Comparison of ENCODE assay signal across 20 mouse cellular contexts in genomic region chr1:177040058-177040457, GRCm38 (mm10).
DNase-seq lines count a peak whose midpoint lies in the region; ATAC-seq and TF ChIP-seq lines count a peak whose summit lies in the region.
"Had no signal": no experiment of that assay in that cellular context is flagged by ENCODE, and none has a peak within 500 bp of the region (broad histone marks: within the 10 kb centered on the region; RNA-seq: fewer than 3 reads in every experiment).

No protein-coding gene starts in this region.

- WGBS in hindbrain, embryonic 12.5 days: 22% methylated on average over 4 of the region's 4 CpGs
- WGBS in hindbrain, embryonic 14.5 days: 15% methylated on average over 4 of the region's 4 CpGs
- WGBS in midbrain, embryonic 12.5 days: 49% methylated on average over 4 of the region's 4 CpGs
- 36% methylated on average over 4 of the region's 4 CpGs for WGBS in midbrain, postnatal 0 days
- 34% methylated on average over 4 of the region's 4 CpGs for WGBS in forebrain, embryonic 15.5 days
- 35% methylated on average over 4 of the region's 4 CpGs for WGBS in stomach, embryonic 16.5 days
- WGBS in thymus, adult 2 months: 92% methylated on average over 4 of the region's 4 CpGs

- no peak for TF ChIP-seq CTCF in midbrain, postnatal 0 days (IDR thresholded peaks at IDR 0.05)
- TF ChIP-seq CTCF in thymus, adult 2 months (IDR thresholded peaks at IDR 0.05; ENCODE audit: borderline replicate concordance, control insufficient read depth, extremely low read depth, insufficient read depth, low read length, poor library complexity): no peak

- no peaks in the 10 kb centered on the region for H3K9me3 ChIP-seq in hindbrain, embryonic 12.5 days (replicated peaks)
- no peaks in the 10 kb centered on the region for H3K9me3 ChIP-seq in hindbrain, embryonic 14.5 days (ENCODE audit: control insufficient read depth, low read length)
- no peaks in the 10 kb centered on the region for H3K9me3 ChIP-seq in midbrain, embryonic 12.5 days
- H3K9me3 ChIP-seq in midbrain, postnatal 0 days (ENCODE audit: low read length): no peaks in the 10 kb centered on the region
- no peaks in the 10 kb centered on the region for H3K9me3 ChIP-seq in forebrain, embryonic 15.5 days
- no peaks in the 10 kb centered on the region for H3K9me3 ChIP-seq in stomach, embryonic 16.5 days (replicated peaks; ENCODE audit: control insufficient read depth, low read length)
- H3K9me3 ChIP-seq: kidney, embryonic 15.5 days; liver, embryonic 13.5 days; midbrain, embryonic 15.5 days had no signal

- no peaks in the 10 kb centered on the region for H3K36me3 ChIP-seq in hindbrain, embryonic 12.5 days
- H3K36me3 ChIP-seq in hindbrain, embryonic 14.5 days (replicated peaks; ENCODE audit: control insufficient read depth, insufficient read depth): no peaks in the 10 kb centered on the region
- H3K36me3 ChIP-seq in midbrain, embryonic 12.5 days: no peaks in the 10 kb centered on the region
- no peaks in the 10 kb centered on the region for H3K36me3 ChIP-seq in midbrain, postnatal 0 days (ENCODE audit: insufficient read depth, low read length)
- no peaks in the 10 kb centered on the region for H3K36me3 ChIP-seq in forebrain, embryonic 15.5 days
- H3K36me3 ChIP-seq in stomach, embryonic 16.5 days (ENCODE audit: control insufficient read depth, insufficient read depth, low read length): no peaks in the 10 kb centered on the region
- no peaks in the 10 kb centered on the region for H3K36me3 ChIP-seq in thymus, adult 2 months (ENCODE audit: control insufficient read depth, insufficient read depth, low read length)
- H3K36me3 ChIP-seq: kidney, embryonic 15.5 days; liver, embryonic 13.5 days; midbrain, embryonic 15.5 days had no signal

- H3K4me2 ChIP-seq in hindbrain, embryonic 12.5 days (replicated peaks): no peak overlapping the region
- H3K4me2 ChIP-seq in hindbrain, embryonic 14.5 days (replicated peaks): no peak overlapping the region
- no peak overlapping the region for H3K4me2 ChIP-seq in midbrain, embryonic 12.5 days (replicated peaks)
- H3K4me2 ChIP-seq in midbrain, postnatal 0 days (ENCODE audit: low read depth, low read length, poor library complexity, severe bottlenecking): no peak overlapping the region
- no peak overlapping the region for H3K4me2 ChIP-seq in forebrain, embryonic 15.5 days (replicated peaks)
- no peak overlapping the region for H3K4me2 ChIP-seq in stomach, embryonic 16.5 days (ENCODE audit: low read depth, low read length)
- H3K4me2 ChIP-seq: kidney, embryonic 15.5 days; liver, embryonic 13.5 days; midbrain, embryonic 15.5 days had no signal

- no peaks in the 10 kb centered on the region for H3K27me3 ChIP-seq in hindbrain, embryonic 12.5 days
- no peaks in the 10 kb centered on the region for H3K27me3 ChIP-seq in hindbrain, embryonic 14.5 days (ENCODE audit: control insufficient read depth, insufficient read depth, low read length)
- H3K27me3 ChIP-seq in midbrain, embryonic 12.5 days: no peaks in the 10 kb centered on the region
- no peaks in the 10 kb centered on the region for H3K27me3 ChIP-seq in midbrain, postnatal 0 days (ENCODE audit: insufficient read depth, low read length)
- no peaks in the 10 kb centered on the region for H3K27me3 ChIP-seq in forebrain, embryonic 15.5 days
- H3K27me3 ChIP-seq in stomach, embryonic 16.5 days (ENCODE audit: control insufficient read depth, insufficient read depth, low read length): no peaks in the 10 kb centered on the region
- no peaks in the 10 kb centered on the region for H3K27me3 ChIP-seq in thymus, adult 2 months (ENCODE audit: control insufficient read depth, insufficient read depth, low read length)
- H3K27me3 ChIP-seq: kidney, embryonic 15.5 days; liver, embryonic 13.5 days; midbrain, embryonic 15.5 days; Patski had no signal

- H3K4me1 ChIP-seq in hindbrain, embryonic 12.5 days: no peaks in the 10 kb centered on the region; the same call in 1 of the 2 replicates
- no peaks in the 10 kb centered on the region for H3K4me1 ChIP-seq in hindbrain, embryonic 14.5 days (replicated peaks; ENCODE audit: control insufficient read depth, insufficient read depth, low read length)
- 0 out of 2 replicates have a peak, but pooled peaks cover 2% of the 10 kb centered on the region for H3K4me1 ChIP-seq in midbrain, embryonic 12.5 days
- H3K4me1 ChIP-seq in midbrain, postnatal 0 days (ENCODE audit: insufficient read depth, low read length): no peaks in the 10 kb centered on the region
- H3K4me1 ChIP-seq in forebrain, embryonic 15.5 days: peaks cover 14% of the 10 kb centered on the region
- no peaks in the 10 kb centered on the region; the same call in 1 of the 2 replicates for H3K4me1 ChIP-seq in stomach, embryonic 16.5 days (ENCODE audit: control insufficient read depth, insufficient read depth, low read length)
- H3K4me1 ChIP-seq in thymus, adult 2 months (replicated peaks; ENCODE audit: control insufficient read depth, insufficient read depth, low read length): no peaks in the 10 kb centered on the region
- H3K4me1 ChIP-seq: kidney, embryonic 15.5 days; liver, embryonic 13.5 days had no signal

- H3K4me3 ChIP-seq in hindbrain, embryonic 12.5 days: no peak overlapping the region
- no peak overlapping the region for H3K4me3 ChIP-seq in hindbrain, embryonic 14.5 days (replicated peaks; ENCODE audit: low read length)
- H3K4me3 ChIP-seq in midbrain, embryonic 12.5 days: no peak overlapping the region
- H3K4me3 ChIP-seq in midbrain, postnatal 0 days (ENCODE audit: low read depth, low read length): no peak overlapping the region
- no peak overlapping the region for H3K4me3 ChIP-seq in forebrain, embryonic 15.5 days
- H3K4me3 ChIP-seq in stomach, embryonic 16.5 days (replicated peaks; ENCODE audit: low read length): no peak overlapping the region
- H3K4me3 ChIP-seq in thymus, adult 2 months (ENCODE audit: control insufficient read depth, insufficient read depth, low read length): no peak overlapping the region
- H3K4me3 ChIP-seq: heart, adult 2 months; kidney, embryonic 15.5 days; liver, embryonic 13.5 days; midbrain, embryonic 15.5 days had no signal

- peak overlapping the region; percentile 41; the same call in 1 of the 2 replicates for H3K27ac ChIP-seq in hindbrain, embryonic 12.5 days
- no peak overlapping the region for H3K27ac ChIP-seq in hindbrain, embryonic 14.5 days
- peak overlapping the region; percentile 27; the same call in 1 of the 2 replicates for H3K27ac ChIP-seq in midbrain, embryonic 12.5 days (replicated peaks)
- no peak overlapping the region for H3K27ac ChIP-seq in midbrain, postnatal 0 days (ENCODE audit: low read depth, low read length)
- peak overlapping the region; percentile 81 for H3K27ac ChIP-seq in forebrain, embryonic 15.5 days (replicated peaks)
- H3K27ac ChIP-seq in stomach, embryonic 16.5 days (ENCODE audit: low read length): peak overlapping the region; percentile 57
- H3K27ac ChIP-seq in thymus, adult 2 months (ENCODE audit: control insufficient read depth, insufficient read depth, low read length): no peak overlapping the region
- H3K27ac ChIP-seq: heart, adult 2 months; kidney, embryonic 15.5 days; liver, embryonic 13.5 days; midbrain, embryonic 15.5 days had no signal

- DNase-seq in hindbrain, embryonic 14.5 days (ENCODE audit: low spot score): no peak
- DNase-seq in midbrain, postnatal 0 days (ENCODE audit: low spot score): no peak
- DNase-seq in thymus, adult 2 months: no peak
- DNase-seq: cerebellum, adult 9-10 months; embryo, embryonic 11 days; gastrocnemius, postnatal 10 days; heart, adult 2 months; heart, postnatal 10 days; left cerebral cortex, postnatal 4 days; liver, embryonic 13.5 days; lung, postnatal 36 days; right cerebral cortex, adult 18-20 months had no signal

- no peak overlapping the region for H3K9ac ChIP-seq in hindbrain, embryonic 12.5 days
- no peak overlapping the region for H3K9ac ChIP-seq in hindbrain, embryonic 14.5 days
- H3K9ac ChIP-seq in midbrain, embryonic 12.5 days (replicated peaks): no peak overlapping the region
- no peak overlapping the region for H3K9ac ChIP-seq in midbrain, postnatal 0 days (replicated peaks; ENCODE audit: low read length, poor library complexity, severe bottlenecking)
- H3K9ac ChIP-seq in forebrain, embryonic 15.5 days (replicated peaks): no peak overlapping the region
- H3K9ac ChIP-seq in stomach, embryonic 16.5 days (ENCODE audit: low read length): no peak overlapping the region
- H3K9ac ChIP-seq: kidney, embryonic 15.5 days; liver, embryonic 13.5 days; midbrain, embryonic 15.5 days had no signal

- no peak for TF ChIP-seq POLR2A in thymus, adult 2 months (IDR thresholded peaks at IDR 0.05; ENCODE audit: control insufficient read depth, extremely low read depth, insufficient read depth, low read length, poor library complexity)

- no peak for ATAC-seq in hindbrain, embryonic 12.5 days (ENCODE audit: low FRiP score)
- ATAC-seq in hindbrain, embryonic 14.5 days (ENCODE audit: low FRiP score): no peak
- no peak for ATAC-seq in midbrain, embryonic 12.5 days (ENCODE audit: low FRiP score, low read depth)
- no peak for ATAC-seq in midbrain, postnatal 0 days (ENCODE audit: low FRiP score)
- no peak for ATAC-seq in forebrain, embryonic 15.5 days (replicated peaks)
- ATAC-seq in stomach, embryonic 16.5 days (ENCODE audit: insufficient read depth, low FRiP score): no peak
- ATAC-seq: inflammation-experienced regulatory T-cells, adult 6 months; midbrain, embryonic 15.5 days; Patski had no signal

Comparison
In these comparisons a context has a peak if more than half of its experiments do, and no peak if none do; other contexts are left out.
1. H3K27ac ChIP-seq: peak in hindbrain, embryonic 12.5 days (single experiment), midbrain, embryonic 12.5 days (single experiment), forebrain, embryonic 15.5 days (single experiment) and stomach, embryonic 16.5 days (single experiment); none in hindbrain, embryonic 14.5 days (single experiment), midbrain, postnatal 0 days (single experiment) and thymus, adult 2 months (single experiment).